Mouse (Mus musculus): Measurements from ENCODE around the gene Ttc22. TPM values are rescaled to one million over a fixed set of nuclear protein-coding genes. Genes with fewer than 3 reads are reported as not detected.
A peak's percentile ranks its signal among the peaks of the same experiment; 100 is the strongest.

The Ttc22 gene
- 1 to 10 TPM; 1.0 to 1.7 TPM for total RNA-seq (2021)

DNA sequence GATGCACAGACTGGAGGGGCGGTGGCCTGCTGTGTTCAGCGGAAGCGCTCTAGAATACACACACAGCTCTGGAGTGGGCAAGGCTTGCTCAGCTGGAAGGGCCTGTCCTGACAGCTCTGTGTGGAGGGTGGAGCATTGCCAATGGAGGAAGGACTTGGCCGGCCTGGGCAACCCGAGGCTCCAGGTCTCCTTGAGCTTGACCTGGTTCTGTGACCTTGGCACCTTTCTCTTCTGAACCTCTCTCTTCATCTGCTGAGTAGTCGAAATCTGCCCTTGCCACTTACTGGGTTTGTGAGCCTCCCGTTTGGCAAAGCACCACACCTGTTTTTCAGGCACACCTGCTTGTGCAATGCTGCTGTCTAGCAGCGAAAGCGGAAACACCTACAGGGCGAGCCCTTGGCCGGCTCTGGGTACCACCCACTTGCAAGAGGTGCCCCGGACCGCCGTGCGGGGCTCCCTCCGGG is at the start of gene Ttc22:
TSS of gene Ttc22 (plus strand) at position 403 of the 464 bp plus-strand sequence.
- no peak for DNase-seq (ENCODE audit: low spot score in 2 of 2)
- intact Hi-C loops (cut with DNase I), result no loop called here

DNA sequence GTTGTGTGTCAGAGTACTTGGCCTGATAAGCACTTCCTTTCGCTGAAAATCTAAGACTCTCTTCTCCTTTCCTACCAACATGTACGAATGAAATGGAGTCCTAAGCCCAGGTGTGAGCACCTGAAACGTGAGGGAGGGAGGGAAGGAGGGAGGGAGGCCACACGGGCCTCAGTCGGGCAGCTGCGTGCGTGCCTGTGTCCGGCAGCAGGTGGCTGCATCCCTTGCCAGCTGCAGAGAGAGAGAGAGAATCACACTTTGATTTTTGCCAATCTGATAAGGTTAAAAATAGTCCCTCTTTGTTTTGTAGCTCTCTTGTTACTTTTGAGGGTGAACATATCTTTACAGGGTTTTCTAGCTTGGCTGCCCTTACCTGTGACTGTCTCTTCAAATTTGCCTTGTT is 47.2 kb upstream of the Ttc22 start:
- intact Hi-C loops (cut with DNase I), result no loop called here
- no peak for DNase-seq (ENCODE audit: low spot score in 2 of 2)

DNA sequence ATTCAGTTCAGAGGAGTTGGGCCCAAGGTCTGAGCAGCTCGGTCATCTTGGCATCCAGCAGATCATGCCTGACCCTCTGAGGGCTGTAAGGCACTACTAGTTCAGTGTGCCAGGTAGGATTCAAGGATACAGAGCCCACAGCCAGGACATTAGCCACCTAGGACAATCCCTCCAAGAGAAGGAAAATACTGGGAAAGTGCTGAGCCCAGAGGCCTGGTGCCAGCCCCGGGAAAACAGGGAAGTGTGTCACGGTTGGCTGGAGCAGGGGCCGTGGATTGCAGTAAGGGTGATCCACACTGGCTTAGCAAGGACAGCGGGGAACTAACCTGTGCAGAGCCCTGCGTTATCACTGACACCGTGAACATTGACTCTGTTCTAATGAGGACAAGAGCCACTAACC is 44.7 kb upstream of the Ttc22 start:
- intact Hi-C loops (cut with DNase I), result no loop called here
- DNase-seq (ENCODE audit: low spot score in 2 of 2), result no peak

DNA sequence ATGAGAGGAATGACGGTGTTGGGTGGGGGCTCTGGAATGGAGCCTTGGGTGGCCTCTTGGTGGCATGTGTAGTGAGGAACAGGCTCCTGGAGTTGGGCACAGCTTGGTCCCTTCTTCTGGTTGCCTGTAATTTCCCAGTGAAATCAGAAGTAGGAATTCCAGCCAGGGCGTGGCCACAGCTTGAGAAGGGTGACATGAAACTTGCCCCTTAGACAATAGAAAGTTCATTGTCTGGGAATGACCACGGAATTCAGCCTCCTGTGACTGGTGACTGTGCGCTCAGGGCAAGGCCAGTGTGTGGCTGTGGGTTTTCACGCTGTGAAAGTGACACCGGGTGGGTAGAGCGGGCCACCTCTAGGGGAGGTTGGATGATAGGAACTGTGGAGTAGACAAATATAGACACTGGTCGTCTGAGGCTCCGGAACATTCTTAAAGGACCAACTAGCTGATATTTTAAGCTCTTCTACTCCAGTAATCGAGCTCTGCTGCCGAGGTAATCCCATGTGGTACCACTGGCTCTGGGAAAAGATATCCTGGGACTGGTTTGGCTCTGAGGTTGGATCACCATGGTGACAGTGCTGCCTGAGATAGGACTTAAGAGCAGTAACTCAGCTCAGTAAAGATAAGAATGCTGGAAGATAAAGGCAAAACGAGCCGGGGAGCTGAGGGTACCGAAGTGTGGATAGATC is 40.9 kb upstream of the Ttc22 start:
- DNase-seq (ENCODE audit: low spot score in 2 of 2), result peak; percentile 45 to 54
- intact Hi-C loops (cut with DNase I), result no loop called here

DNA sequence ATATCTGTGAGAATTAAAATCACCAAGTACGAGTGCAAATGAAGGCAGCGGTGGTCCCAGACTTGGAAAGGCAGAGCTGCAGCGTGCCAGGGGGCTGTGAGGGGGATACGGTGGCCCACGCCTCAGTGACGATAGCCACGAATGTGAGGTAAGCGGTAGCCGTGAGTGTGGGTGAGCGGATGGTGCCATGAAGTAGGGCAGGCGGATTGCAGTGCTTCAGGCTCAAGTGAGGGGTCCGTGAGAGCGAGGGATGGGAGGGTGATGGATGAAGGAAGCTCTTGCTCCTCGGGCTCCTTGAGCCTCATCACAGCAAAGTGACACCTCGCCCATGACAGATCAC is 40.4 kb upstream of the Ttc22 start:
- intact Hi-C loops (cut with DNase I), result no loop called here
- DNase-seq (ENCODE audit: low spot score in 2 of 2), result peak in 1 of 2 experiments; percentile 59

DNA sequence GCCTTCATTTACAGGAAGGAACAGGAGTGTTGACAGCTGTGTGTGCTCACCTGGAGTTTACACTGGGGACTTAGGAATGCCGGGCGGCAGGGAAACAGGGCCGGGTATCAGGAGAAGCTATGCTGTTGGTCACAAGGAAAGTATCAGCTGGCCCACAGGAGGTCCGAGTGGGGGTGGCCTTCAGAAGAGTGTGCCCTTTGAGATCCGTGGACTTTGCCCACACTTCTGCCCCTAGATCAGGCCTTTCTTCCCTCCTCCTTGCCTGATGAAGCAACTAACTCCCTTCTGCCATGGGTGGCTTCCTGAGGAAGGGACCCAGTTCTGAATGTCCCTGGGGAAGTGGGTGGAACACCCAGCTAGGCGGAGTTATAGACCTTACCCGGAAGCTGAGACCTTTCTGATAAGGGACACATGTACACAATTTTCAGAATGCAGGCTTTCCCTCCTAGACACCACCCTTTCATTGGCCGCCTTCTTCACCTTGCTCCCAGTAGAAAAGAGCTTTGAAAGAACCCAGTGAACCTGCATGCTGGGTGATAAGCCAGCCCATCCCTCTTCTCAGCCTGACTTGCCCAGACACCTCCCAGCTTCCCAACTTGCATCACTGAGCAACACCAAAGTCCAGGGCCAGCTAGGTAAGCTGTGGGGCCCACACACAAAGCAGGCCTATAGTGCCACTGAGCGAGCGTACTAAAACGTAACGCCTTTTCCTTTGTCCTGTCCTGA is 39.6 kb upstream of the Ttc22 start:
- DNase-seq (ENCODE audit: low spot score in 2 of 2), result no peak
- intact Hi-C loops (cut with DNase I), result no loop called here

DNA sequence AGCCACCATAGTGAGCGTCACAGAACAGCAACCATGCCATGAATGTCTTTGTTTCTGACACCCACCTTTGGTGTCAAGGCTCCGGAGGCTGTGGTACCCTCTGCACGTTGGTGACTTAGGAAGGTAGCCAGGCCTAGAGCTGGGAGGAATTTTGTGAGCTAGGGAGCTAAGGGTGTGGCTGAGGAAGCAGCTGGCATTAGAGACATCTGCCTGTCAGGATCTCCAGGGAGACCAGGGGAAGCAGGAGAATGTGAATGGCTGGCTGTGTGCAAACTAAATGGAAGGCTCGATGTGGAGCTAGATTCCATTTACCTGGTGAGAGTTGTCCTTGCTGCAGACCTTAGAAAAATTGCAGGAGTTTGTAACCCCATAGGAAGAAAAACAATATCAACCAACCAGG is 37.6 kb upstream of the Ttc22 start:
- DNase-seq (ENCODE audit: low spot score in 2 of 2), result no peak
- intact Hi-C loops (cut with DNase I), result no loop called here

DNA sequence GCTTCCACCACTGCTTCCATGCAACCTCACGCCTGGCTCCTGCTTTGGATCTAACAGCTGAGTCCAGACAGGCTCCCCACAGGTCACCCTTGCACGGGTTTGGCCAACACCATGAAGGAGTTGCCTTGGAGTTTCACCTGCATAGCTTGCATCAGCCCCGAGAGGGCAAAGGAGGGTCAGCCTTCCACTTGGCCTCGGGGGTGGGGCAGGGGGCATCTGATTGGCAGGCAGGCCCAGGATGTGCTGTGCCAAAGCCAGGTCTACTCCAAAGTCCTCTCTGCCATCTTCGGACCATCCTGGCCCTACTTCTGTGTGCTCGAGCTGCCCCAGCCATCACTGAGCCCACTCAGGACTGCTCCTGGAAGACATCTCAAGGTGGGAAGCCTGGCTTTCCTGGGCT is 35.2 kb upstream of the Ttc22 start:
- no peak for DNase-seq (ENCODE audit: low spot score in 2 of 2)
- intact Hi-C loops (cut with DNase I), result no loop called here

DNA sequence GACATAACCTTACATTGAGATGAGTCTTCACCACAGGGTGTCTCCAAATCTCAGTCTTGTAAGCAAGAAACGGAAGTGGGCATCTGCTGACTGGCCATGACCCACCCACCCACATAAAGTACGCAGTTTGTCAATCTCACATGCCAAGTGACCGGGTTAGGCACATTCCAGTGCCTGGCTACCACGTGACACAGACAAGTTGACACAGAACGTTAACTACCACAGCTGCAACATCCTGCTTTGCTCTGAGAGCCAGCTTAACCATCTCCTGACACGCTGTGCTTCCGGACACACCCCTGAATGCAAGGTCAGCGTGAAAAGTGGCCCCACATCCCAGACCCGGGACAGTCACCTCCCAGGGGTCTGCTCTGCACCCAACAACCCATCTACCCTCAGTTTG is 32.1 kb upstream of the Ttc22 start:
- no peak for DNase-seq (ENCODE audit: low spot score in 2 of 2)
- intact Hi-C loops (cut with DNase I), result no loop called here

DNA sequence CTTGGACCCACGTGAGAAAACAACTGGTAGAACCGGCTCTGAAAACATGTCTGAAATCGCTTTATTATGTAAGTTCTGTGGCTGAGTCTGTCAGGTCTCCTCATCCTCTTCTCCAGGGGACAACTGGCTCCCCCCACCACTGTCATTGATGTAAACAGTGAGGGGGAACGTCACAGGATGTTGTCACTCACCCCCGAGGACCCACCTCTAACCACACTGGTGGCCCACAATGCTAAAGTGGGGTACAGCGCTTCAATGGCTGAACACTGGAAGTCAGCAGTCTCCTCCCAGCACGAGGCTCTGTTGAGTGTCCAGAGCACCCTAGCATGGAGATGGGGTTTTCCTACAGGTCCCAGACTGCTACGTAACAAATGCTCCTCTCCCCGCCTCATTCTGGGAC is 31.4 kb upstream of the Ttc22 start:
- DNase-seq (ENCODE audit: low spot score in 2 of 2), result no peak
- intact Hi-C loops (cut with DNase I), result no loop called here

DNA sequence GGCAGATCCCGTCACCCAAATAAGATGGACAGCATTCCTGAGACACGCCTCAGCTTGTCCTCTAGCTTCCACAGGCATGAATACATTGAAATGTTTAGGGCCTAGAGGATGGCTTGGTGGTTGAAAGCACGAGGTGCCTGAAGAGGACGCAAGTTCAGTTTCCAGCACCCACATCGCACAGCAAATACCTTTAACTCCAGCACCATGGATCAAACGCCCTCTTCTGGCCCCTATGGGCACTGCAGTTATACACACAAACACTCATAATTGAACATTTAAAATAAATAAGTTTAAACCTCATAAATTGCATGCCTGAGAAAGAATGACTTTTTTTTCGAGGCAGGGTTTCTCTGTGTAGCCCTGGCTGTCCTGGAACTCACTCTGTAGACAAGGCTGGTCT is 28.6 kb upstream of the Ttc22 start:
- intact Hi-C loops (cut with DNase I), result no loop called here
- no peak for DNase-seq (ENCODE audit: low spot score in 2 of 2)

DNA sequence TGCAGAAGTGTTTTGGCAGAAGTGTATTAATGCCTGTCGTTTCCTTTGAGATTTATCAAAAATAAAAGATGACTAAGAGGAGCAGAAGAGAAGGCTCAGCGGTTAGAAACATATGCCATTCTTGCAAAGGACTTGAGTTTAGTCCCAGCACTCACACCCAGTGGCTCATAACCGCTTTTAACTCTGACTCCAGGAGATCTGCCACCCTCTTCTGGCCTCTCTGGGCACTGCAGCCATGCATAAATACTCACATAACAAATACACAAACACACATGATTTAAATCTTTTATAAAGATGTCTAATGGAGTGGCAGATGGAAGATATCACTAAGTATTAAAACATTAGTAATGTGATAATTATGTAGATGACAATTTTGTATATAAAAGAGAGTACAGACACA is 26.0 kb upstream of the Ttc22 start:
- intact Hi-C loops (cut with DNase I), result no loop called here
- no peak for DNase-seq (ENCODE audit: low spot score in 2 of 2)

DNA sequence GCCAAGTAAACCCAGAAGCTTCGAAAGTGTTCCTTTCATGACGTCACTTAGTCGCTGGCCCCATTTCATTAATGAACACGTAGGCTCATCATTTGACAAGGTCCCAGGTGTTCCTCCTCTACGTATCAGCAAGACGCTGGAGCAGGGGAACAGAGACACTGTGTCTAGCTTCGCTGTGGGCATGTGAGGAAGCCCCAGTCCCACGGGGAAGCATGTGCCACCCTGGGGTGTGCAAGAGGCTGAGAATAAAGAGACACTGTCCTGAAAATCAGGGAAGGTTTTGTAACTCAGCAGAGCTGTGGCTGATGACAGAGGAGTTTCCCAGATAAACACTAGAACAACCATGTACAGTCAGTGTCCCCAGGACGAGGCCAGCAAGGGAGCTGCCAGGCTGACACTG is 25.2 kb upstream of the Ttc22 start:
- intact Hi-C loops (cut with DNase I), result no loop called here
- no peak for DNase-seq (ENCODE audit: low spot score in 2 of 2)

DNA sequence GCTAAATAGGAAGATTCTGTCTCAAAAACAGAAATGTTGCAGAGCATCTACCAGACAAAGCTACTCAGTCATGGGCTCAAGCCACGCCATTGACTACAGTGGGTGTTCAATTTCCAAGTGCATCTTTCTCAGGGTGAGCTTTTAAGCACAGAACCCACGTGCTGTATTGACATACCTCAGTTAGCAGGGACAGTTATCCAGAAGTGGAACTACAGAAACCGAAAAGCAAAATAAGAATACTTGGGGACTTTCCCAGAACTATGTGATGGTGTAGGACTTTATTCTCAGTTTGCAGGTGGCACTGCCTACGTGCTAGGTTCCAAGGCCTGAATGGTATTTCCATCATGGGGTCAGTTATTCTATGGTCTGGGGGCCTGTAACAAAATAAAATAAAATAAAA is 24.5 kb upstream of the Ttc22 start:
- no peak for DNase-seq (ENCODE audit: low spot score in 2 of 2)
- intact Hi-C loops (cut with DNase I), result no loop called here

DNA sequence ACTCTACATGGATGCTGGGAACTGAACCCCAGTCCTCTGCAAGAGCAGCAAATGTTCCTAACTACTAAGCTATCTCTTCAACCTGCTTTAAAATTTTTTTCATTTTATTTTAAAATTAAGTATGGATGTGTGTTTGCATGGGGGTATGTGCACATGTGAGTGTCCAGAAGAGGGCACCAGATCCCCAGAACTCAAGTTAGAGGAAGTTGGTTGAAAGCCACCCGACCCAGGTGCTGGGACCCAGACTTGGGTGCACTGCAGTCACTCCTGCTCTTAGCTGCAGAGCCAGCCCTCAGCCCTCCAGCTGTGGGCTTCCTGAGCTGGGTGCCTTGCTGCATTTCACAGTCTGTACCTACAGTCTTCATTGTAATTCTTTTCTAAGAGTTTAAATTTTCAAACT is 22.8 kb upstream of the Ttc22 start:
- no peak for DNase-seq (ENCODE audit: low spot score in 2 of 2)
- intact Hi-C loops (cut with DNase I), result no loop called here

DNA sequence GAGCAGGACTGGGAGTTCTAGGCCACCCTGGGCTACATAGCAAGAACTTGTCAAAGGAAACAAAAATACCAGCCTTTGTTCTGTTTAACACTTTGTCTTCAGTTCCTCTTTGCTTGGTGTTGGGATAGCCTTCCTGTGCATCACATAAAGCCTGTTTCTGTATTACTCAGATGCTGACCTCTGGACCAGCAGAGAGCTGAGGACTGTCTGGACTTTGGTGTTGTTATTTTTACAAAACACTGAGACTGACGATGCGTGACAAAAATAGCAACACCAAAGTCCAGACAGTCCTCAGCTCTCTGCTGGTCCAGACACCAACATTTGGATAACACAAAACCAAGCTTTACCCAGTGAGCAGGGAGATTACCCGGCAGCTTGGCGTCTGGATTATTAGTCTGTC is 21.5 kb upstream of the Ttc22 start:
- intact Hi-C loops (cut with DNase I), result no loop called here

DNA sequence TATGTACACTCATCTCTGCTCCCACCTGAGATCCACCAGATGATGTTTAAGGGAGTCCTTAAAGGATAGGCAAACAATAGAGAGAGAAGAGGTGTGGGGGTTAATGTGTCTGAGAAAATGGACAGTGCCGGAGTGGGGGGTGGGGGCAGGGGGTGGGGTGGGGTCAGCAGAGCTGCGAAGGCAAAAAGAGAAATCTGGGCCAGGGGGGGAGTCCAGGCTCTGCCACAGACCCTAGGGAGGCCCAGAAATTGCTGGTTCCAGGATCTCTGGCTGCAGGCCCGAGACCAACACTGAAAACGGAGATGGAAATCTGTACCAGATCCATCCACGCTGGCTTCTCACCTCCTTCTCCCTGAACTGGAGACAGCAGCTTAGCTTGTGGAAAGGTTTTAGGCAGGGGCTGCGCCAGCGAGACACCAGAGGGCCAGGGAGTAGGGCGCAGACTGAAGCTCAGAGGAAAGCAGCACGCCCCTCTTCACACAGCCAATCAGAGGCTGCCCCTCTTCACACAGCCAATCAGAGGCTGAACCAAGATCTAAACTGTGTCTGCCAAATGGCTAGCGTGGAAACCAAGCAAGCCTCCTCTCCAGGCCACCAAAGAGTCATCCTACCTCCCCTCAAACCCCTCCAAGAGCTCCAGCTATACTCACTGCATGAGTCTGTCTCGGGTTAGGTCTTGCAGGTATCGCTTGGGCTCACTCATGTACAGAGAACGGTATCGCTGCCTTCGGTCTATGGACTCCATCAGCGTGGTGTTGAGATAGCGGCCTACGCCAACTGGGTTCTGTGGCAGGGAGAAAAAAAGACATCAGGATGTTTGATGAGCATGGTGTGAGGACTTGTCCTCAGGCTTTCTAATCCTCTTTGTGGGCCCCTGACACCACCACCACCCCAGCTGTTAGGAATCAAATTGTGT is 15.3 kb upstream of the Ttc22 start:
- intact Hi-C loops (cut with DNase I), result no loop called here
- no peak for DNase-seq (ENCODE audit: low spot score in 2 of 2)

More for the DNA sequence above, 21.5 kb upstream of the Ttc22 start:
- DNase-seq (ENCODE audit: low spot score in 2 of 2), result no peak

DNA sequence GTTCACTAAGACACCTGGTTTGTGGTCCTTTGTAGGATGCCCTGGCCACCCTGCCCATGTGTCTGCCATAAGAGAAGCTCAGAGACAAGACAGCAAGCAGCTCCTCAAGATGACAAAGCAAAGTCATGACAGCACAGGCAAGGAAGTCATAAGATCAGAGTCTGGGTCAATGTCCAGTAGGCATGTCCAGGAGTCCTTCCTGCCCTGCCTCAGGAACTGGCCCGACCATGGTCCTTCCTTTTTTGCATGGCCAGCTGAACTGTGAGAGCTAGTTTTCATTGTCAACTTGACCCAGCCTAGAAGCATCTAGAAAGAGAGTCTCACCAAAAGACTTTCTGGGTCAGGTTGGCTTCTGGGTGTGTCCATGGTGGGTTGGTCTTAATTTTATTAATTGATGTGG is 14.3 kb upstream of the Ttc22 start:
- intact Hi-C loops (cut with DNase I), result no loop called here
- DNase-seq (ENCODE audit: low spot score in 2 of 2), result no peak

DNA sequence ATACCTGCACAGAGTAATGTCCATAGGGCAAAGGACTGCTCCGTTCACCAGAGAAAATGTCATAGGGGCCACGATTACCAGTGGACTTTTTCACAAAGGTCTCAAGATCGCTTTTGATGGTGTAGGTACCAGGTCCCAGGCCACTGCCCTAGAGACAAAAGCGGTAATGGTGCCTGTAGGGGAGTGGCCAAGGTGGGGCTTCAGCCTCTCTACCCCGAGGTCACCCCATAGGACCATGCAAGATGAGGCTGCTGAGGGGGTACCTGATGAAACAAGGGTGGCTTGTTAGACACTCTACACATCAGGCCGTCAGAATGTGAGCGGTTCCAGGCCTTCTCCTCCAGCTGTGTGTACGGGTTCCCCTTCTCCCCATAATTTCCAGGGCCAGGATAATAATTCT is 9.1 kb upstream of the Ttc22 start:
- no peak for DNase-seq (ENCODE audit: low spot score in 2 of 2)
- intact Hi-C loops (cut with DNase I), result loop anchor here (10.0 kb wide), 4 partner anchors 222 to 732 kb away; partner anchors contain the start of gene Ssbp3

DNA sequence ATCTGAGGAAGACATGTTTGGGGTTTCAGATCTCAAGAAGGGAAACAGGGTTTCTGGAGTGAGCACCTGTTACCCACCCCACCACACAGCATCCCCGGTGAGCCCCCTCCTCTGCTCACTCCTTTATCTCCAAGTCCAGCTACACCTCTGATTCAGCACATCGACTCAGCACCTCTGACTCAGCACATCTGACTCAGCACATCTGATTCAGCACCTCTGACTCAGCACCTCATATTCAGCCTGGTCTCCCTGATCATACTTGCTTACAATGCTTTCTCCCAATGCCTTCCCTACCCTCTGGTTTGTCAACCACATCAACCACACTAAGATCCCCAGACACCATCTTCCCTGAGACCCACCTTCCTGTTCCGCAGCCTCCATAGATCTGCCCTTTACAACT is 8.7 kb upstream of the Ttc22 start:
- no peak for DNase-seq (ENCODE audit: low spot score in 2 of 2)
- intact Hi-C loops (cut with DNase I), result loop anchor here (10.0 kb wide), 4 partner anchors 221 to 731 kb away; partner anchors contain the start of gene Ssbp3
